16 mouse cellular contexts compared by ENCODE assay signal in the genomic region with DNA sequence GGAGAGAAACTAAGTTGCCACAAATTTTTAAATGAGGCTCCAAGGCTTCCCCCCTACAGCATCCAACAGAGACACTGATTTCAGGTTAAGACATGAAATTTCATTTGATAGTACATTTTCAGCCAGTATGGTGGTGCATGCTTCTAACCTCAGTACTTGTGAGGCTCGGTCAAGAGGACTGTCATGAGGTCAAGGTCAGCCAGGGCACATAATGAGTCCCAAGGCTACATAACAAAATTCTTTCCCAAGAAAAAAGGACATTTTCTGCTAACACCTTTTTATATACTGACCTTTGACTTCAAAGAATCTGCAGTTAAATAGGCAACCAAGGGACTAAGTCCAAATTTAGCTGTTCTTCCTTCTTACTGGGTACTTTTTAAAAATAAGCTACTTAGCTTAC.
"Had no signal": no experiment of that assay in that cellular context is flagged by ENCODE, and none has a peak within 500 bp of the region (broad histone marks: within the 10 kb centered on the region; RNA-seq: fewer than 3 reads in every experiment).

No protein-coding gene starts in this region.

- H3K4me1 ChIP-seq: liver, embryonic 12.5 days; liver, embryonic 15.5 days; megakaryocyte, embryonic 14.5 days had no signal

- H3K27me3 ChIP-seq: limb, embryonic 13.5 days; liver, embryonic 12.5 days; liver, embryonic 15.5 days; lung, embryonic 15.5 days; megakaryocyte, embryonic 14.5 days had no signal

- DNase-seq: liver; lung, adult 18-20 months; lung, postnatal 10 days; midbrain, embryonic 14.5 days; thymus, adult 18-20 months; thymus, postnatal 36 days had no signal

- H3K36me3 ChIP-seq: limb, embryonic 10.5 days; liver, embryonic 12.5 days; liver, embryonic 15.5 days had no signal

- H3K27ac ChIP-seq: kidney, postnatal 0 days; limb, embryonic 10.5 days; limb, embryonic 13.5 days; liver, embryonic 12.5 days; liver, embryonic 15.5 days; lung, embryonic 15.5 days had no signal

- ATAC-seq: inflammation-experienced regulatory T-cells, adult 6 months; intestine, embryonic 16.5 days; liver, embryonic 12.5 days had no signal

- H3K9me3 ChIP-seq: limb, embryonic 10.5 days; liver, embryonic 15.5 days; lung, embryonic 15.5 days had no signal

- H3K9ac ChIP-seq: limb, embryonic 13.5 days; liver, embryonic 12.5 days; liver, embryonic 15.5 days; lung, embryonic 15.5 days had no signal

- H3K4me2 ChIP-seq: limb, embryonic 13.5 days; liver, embryonic 12.5 days; liver, embryonic 15.5 days; lung, embryonic 15.5 days; midbrain, embryonic 11.5 days had no signal

- H3K4me3 ChIP-seq: limb, embryonic 10.5 days; limb, embryonic 13.5 days; liver, embryonic 12.5 days; liver, embryonic 15.5 days; lung, embryonic 15.5 days; megakaryocyte, embryonic 14.5 days had no signal
